Mouse (Mus musculus): ENCODE measurements around the gene Gm10715.
"Not testable (repeated sequence)": the region's sequence is repeated elsewhere in the genome, so short reads cannot be mapped to it uniquely, and the experiment has no call there.

GRCm38 (mm10) chr9:3017108-3017507 lies 19.6 kb upstream of the Gm10715 start, which contains the start of gene Gm10719:
- not testable (repeated sequence) for TF ChIP-seq CTCF (conservative IDR thresholded peaks at IDR 0.05; ENCODE audit: low read length); POU5F1 (IDR thresholded peaks at IDR 0.05; ENCODE audit: borderline replicate concordance, low read length)
